Mouse (Mus musculus) midbrain, embryonic 11.5 days (tissue): ENCODE measurements at regions not wholly inside any gene's neighbourhood (a gene's known extent, or its start where the extent isn't known, plus 50 kb on each side); places are given as distances from the start of the nearest gene placed in this dataset.
A peak's percentile ranks its signal among the peaks of the same experiment; 100 is the strongest.
"Not testable (repeated sequence)": the region's sequence is repeated elsewhere in the genome, so short reads cannot be mapped to it uniquely, and the experiment has no call there.

Source experiments
- ATAC-seq: fragments of 200-750 bp; cut with Nextera tagmentation; 2 replicates; pipeline ENCODE4 v1.8.0; 2017; ENCODE audit warnings: moderate TSS enrichment, moderate library complexity; ENCODE audit not compliant: low FRiP score
- DNase-seq: peaks from one replicate; pipeline ENCODE4 v3.0.0; 2015; ENCODE audit warnings: low spot score; ENCODE audit errors: missing footprints
- H3K27ac ChIP-seq: fragments of 300-500 bp; sonication (generic); 2 replicates; pipeline ENCODE4 v1.5.1; 2014; ENCODE audit warnings: low read depth, low read length
- H3K27me3 ChIP-seq: fragments of 300-500 bp; sonication (generic); 2 replicates; pipeline ENCODE4 v1.6.1; 2014; ENCODE audit warnings: mild to moderate bottlenecking, low read length, moderate library complexity, mixed read lengths; ENCODE audit not compliant: control insufficient read depth, insufficient read depth
- H3K36me3 ChIP-seq: fragments of 300-500 bp; sonication (generic); 2 replicates; pipeline ENCODE4 v1.6.1; 2014; ENCODE audit warnings: mild to moderate bottlenecking, low read length, moderate library complexity, mixed read lengths; ENCODE audit not compliant: control insufficient read depth, insufficient read depth
- H3K4me1 ChIP-seq: fragments of 300-500 bp; sonication (generic); 2 replicates; pipeline ENCODE4 v1.6.1; 2014; ENCODE audit warnings: low read length; ENCODE audit not compliant: control insufficient read depth, insufficient read depth
- H3K4me2 ChIP-seq: fragments of 300-500 bp; sonication (generic); 2 replicates; pipeline ENCODE4 v1.6.1; 2014; ENCODE audit warnings: mild to moderate bottlenecking, moderate library complexity
- H3K4me3 ChIP-seq: fragments of 300-500 bp; sonication (generic); 2 replicates; pipeline ENCODE4 v1.5.1; 2014; ENCODE audit warnings: low read depth, low read length
- H3K9ac ChIP-seq: fragments of 300-500 bp; sonication (generic); 2 replicates; pipeline ENCODE4 v1.6.1; 2014; ENCODE audit warnings: low read length
- H3K9me3 ChIP-seq: fragments of 300-500 bp; sonication (generic); 2 replicates; pipeline ENCODE4 v1.6.1; 2016; ENCODE audit warnings: low read length; ENCODE audit not compliant: control insufficient read depth
- WGBS: fragments of 180-500 bp; shearing (Covaris S2); extraction: QIAGEN DNeasy Blood & Tissue Kit; methylation state at CpG from one replicate; pipeline ENCODE4 v1.1.7; 2014; 5-methylcytosine and 5-hydroxymethylcytosine counted together

- no peak overlapping the region for H3K9ac ChIP-seq
- H3K27ac ChIP-seq = no peak overlapping the region
- H3K9me3 ChIP-seq = no peaks in the 10 kb centered on the region
- no peaks in the 10 kb centered on the region for H3K4me1 ChIP-seq
- no peak for DNase-seq
- no peak overlapping the region for H3K4me2 ChIP-seq
- H3K27me3 ChIP-seq = no peaks in the 10 kb centered on the region
- H3K4me3 ChIP-seq = no peak overlapping the region
- no peak for ATAC-seq
- no peaks in the 10 kb centered on the region for H3K36me3 ChIP-seq
Observed at GRCm38 (mm10) chrX:157107747-157108146, 307.4 kb downstream of the Phex start.

GRCm38 (mm10) chrX:157080025-157080424 lies 335.1 kb downstream of the Phex start:
- DNase-seq = no peak
- Histone ChIP-seq H3K4me1 (no peaks in the 10 kb centered on the region), H3K4me2 (no peak overlapping the region), H3K27me3 (no peaks in the 10 kb centered on the region), H3K27ac (no peak overlapping the region), H3K36me3 (no peaks in the 10 kb centered on the region), H3K9ac (no peak overlapping the region), H3K9me3 (no peaks in the 10 kb centered on the region), H3K4me3 (no peak overlapping the region)
- no peak for ATAC-seq

- no peak for DNase-seq
- H3K27me3 ChIP-seq = no peaks in the 10 kb centered on the region
- ATAC-seq = no peak
- 65% methylated on average over 2 of the region's 2 CpGs for WGBS
- no peak overlapping the region for H3K9ac ChIP-seq
- H3K36me3 ChIP-seq = no peaks in the 10 kb centered on the region
- H3K4me1 ChIP-seq = no peaks in the 10 kb centered on the region
- H3K9me3 ChIP-seq = no peaks in the 10 kb centered on the region
- H3K27ac ChIP-seq = no peak overlapping the region
- no peak overlapping the region for H3K4me3 ChIP-seq
- H3K4me2 ChIP-seq = no peak overlapping the region
Observed at GRCm38 (mm10) chrX:157079606-157080005, 335.5 kb downstream of the Phex start.

GRCm38 (mm10) chrX:157078061-157078460 lies 337.1 kb downstream of the Phex start:
- ATAC-seq, H3K4me1 ChIP-seq, H3K9ac ChIP-seq, H3K27ac ChIP-seq, H3K27me3 ChIP-seq, H3K4me2 ChIP-seq, H3K9me3 ChIP-seq, H3K36me3 ChIP-seq, H3K4me3 ChIP-seq, DNase-seq: not testable (repeated sequence)
- 80% methylated on average over 4 of the region's 5 CpGs for WGBS

GRCm38 (mm10) chrX:157076193-157076592 lies 338.9 kb downstream of the Phex start:
- no peak for ATAC-seq
- Histone ChIP-seq H3K27me3 (no peaks in the 10 kb centered on the region), H3K36me3 (no peaks in the 10 kb centered on the region)

GRCm38 (mm10) chrX:157051629-157052315 lies 363.3 kb downstream of the Phex start:
- Histone ChIP-seq H3K27ac (peak overlapping the region; percentile 57), H3K27me3 (no peaks in the 10 kb centered on the region), H3K4me3 (no peak overlapping the region), H3K36me3 (no peaks in the 10 kb centered on the region), H3K4me2 (no peak overlapping the region), H3K9me3 (no peaks in the 10 kb centered on the region), H3K4me1 (0 out of 2 replicates have a peak, but pooled peaks cover 2% of the 10 kb centered on the region), H3K9ac (no peak overlapping the region)
- ATAC-seq = peak; percentile 90
- peak; percentile 84 for DNase-seq
- WGBS = 22% methylated on average over 2 of the region's 2 CpGs

More at GRCm38 (mm10) chrX:157076193-157076592, 338.9 kb downstream of the Phex start:
- Histone ChIP-seq H3K27ac (no peak overlapping the region), H3K4me1 (no peaks in the 10 kb centered on the region), H3K9me3 (no peaks in the 10 kb centered on the region), H3K4me2 (no peak overlapping the region), H3K4me3 (no peak overlapping the region), H3K9ac (no peak overlapping the region)
- DNase-seq = no peak

- Histone ChIP-seq H3K4me3 (no peak overlapping the region), H3K4me2 (no peak overlapping the region), H3K9me3 (no peaks in the 10 kb centered on the region), H3K4me1 (no peaks in the 10 kb centered on the region), H3K27me3 (no peaks in the 10 kb centered on the region), H3K9ac (no peak overlapping the region), H3K36me3 (no peaks in the 10 kb centered on the region), H3K27ac (no peak overlapping the region)
- DNase-seq (no peak), ATAC-seq (no peak)
Observed at GRCm38 (mm10) chrX:157028913-157029312, 386.2 kb downstream of the Phex start.

GRCm38 (mm10) chrX:157024343-157024742 lies 390.8 kb downstream of the Phex start:
- H3K9ac ChIP-seq = no peak overlapping the region
- DNase-seq (no peak), ATAC-seq (no peak)
- H3K9me3 ChIP-seq = no peaks in the 10 kb centered on the region
- no peak overlapping the region for H3K4me2 ChIP-seq
- H3K4me1 ChIP-seq = no peaks in the 10 kb centered on the region
- H3K36me3 ChIP-seq = no peaks in the 10 kb centered on the region
- no peak overlapping the region for H3K27ac ChIP-seq
- H3K27me3 ChIP-seq = no peaks in the 10 kb centered on the region
- no peak overlapping the region for H3K4me3 ChIP-seq

- H3K9ac ChIP-seq = no peak overlapping the region
- no peak overlapping the region for H3K4me2 ChIP-seq
- no peak for DNase-seq
- ATAC-seq = no peak
- H3K4me1 ChIP-seq = no peaks in the 10 kb centered on the region
- no peak overlapping the region for H3K27ac ChIP-seq
- H3K27me3 ChIP-seq = no peaks in the 10 kb centered on the region
- no peaks in the 10 kb centered on the region for H3K9me3 ChIP-seq
- WGBS = 79% methylated on average over 1 of the region's 1 CpGs
- H3K36me3 ChIP-seq = no peaks in the 10 kb centered on the region
- no peak overlapping the region for H3K4me3 ChIP-seq
Observed at GRCm38 (mm10) chrX:157021851-157022250, 393.3 kb downstream of the Phex start.
